Mouse (Mus musculus): Measurements from ENCODE around the gene Rsrc2.
A peak's percentile ranks its signal among the peaks of the same experiment; 100 is the strongest.
"Not testable (repeated sequence)": the region's sequence is repeated elsewhere in the genome, so short reads cannot be mapped to it uniquely, and the experiment has no call there.

Gene Rsrc2

GRCm38 (mm10) chr5:123749065-123750064, at the start of gene Rsrc2, which contains the start of gene Kntc1:
Rsrc2 (minus strand) TSS chr5:123749414.
Kntc1 (plus strand) TSS chr5:123749716.
- peak; percentile 100 for DNase-seq

GRCm38 (mm10) chr5:123793081-123793480, 43.9 kb upstream of the Rsrc2 start:
- no peak for DNase-seq

GRCm38 (mm10) chr5:123788976-123789375, 39.8 kb upstream of the Rsrc2 start:
- DNase-seq: no peak

- no peak for DNase-seq
Measured at GRCm38 (mm10) chr5:123781864-123782263, 32.6 kb upstream of the Rsrc2 start.

GRCm38 (mm10) chr5:123780716-123781115, 31.5 kb upstream of the Rsrc2 start:
- no peak for DNase-seq

- DNase-seq: no peak
Measured at GRCm38 (mm10) chr5:123773441-123773840, 24.2 kb upstream of the Rsrc2 start.

GRCm38 (mm10) chr5:123766455-123766854, 17.2 kb upstream of the Rsrc2 start:
- DNase-seq: not testable (repeated sequence)

GRCm38 (mm10) chr5:123765506-123765905, 16.3 kb upstream of the Rsrc2 start:
- no peak for DNase-seq

- DNase-seq: no peak
Measured at GRCm38 (mm10) chr5:123748339-123749064, 712 bp downstream of the Rsrc2 start.

GRCm38 (mm10) chr5:123747604-123748003, 1.6 kb downstream of the Rsrc2 start:
- DNase-seq: no peak

GRCm38 (mm10) chr5:123746253-123746652, 3.0 kb downstream of the Rsrc2 start:
- no peak for DNase-seq

- no peak for DNase-seq
Measured at GRCm38 (mm10) chr5:123744358-123744757, 4.9 kb downstream of the Rsrc2 start.

GRCm38 (mm10) chr5:123730981-123731380, 18.2 kb downstream of the Rsrc2 start:
- DNase-seq: no peak

GRCm38 (mm10) chr5:123723816-123724215, 25.4 kb downstream of the Rsrc2 start:
- DNase-seq: not testable (repeated sequence)

GRCm38 (mm10) chr5:123720328-123721311, 28.6 kb downstream of the Rsrc2 start, which contains the start of gene Zcchc8:
Zcchc8 (minus strand) TSS chr5:123721100.
- DNase-seq: peak; percentile 96

- no peak for DNase-seq
Measured at GRCm38 (mm10) chr5:123714622-123715021, 34.6 kb downstream of the Rsrc2 start.

- DNase-seq: no peak
Measured at GRCm38 (mm10) chr5:123713782-123714181, 35.4 kb downstream of the Rsrc2 start.

- no peak for DNase-seq
Measured at GRCm38 (mm10) chr5:123709571-123709970, 39.6 kb downstream of the Rsrc2 start.

GRCm38 (mm10) chr5:123708598-123708997, 40.6 kb downstream of the Rsrc2 start:
- DNase-seq: no peak

GRCm38 (mm10) chr5:123700625-123701024, 48.6 kb downstream of the Rsrc2 start:
- no peak for DNase-seq

GRCm38 (mm10) chr5:123699198-123699597, 50.0 kb downstream of the Rsrc2 start:
- peak; percentile 79 for DNase-seq

- no peak for DNase-seq
Measured at GRCm38 (mm10) chr5:123696961-123697360, 52.3 kb downstream of the Rsrc2 start.

Data from cerebellum, adult 11-12 months (tissue).